Mouse (Mus musculus) layer of hippocampus, postnatal 25 days (tissue): ENCODE data around the gene Olfr618. TPM values are rescaled to one million over a fixed set of nuclear protein-coding genes. Genes with fewer than 3 reads are reported as not detected.
"Not testable (repeated sequence)": the region's sequence is repeated elsewhere in the genome, so short reads cannot be mapped to it uniquely, and the experiment has no call there.

ENCODE experiments used
- DNase-seq, 2 experiments: peaks; one replicate each; pipeline ENCODE4 v3.0.0; 2022; ENCODE audit warnings: mixed read lengths in 2 of 2, low spot score in 1 of 2; ENCODE audit errors: extremely low spot score in 1 of 2
- microRNA-seq, 2 experiments: library from miRNA; unstranded; fragments of <30 nt; microRNA quantifications; one replicate each; pipeline ENCODE4 v1.2.0; 2021
- total RNA-seq, 2 experiments: library from RNA; stranded (reverse); gene quantifications; 2 replicates each; pipeline ENCODE4 v1.2.3; 2021

Olfr618 gene
- total RNA-seq, result not detected

DNA sequence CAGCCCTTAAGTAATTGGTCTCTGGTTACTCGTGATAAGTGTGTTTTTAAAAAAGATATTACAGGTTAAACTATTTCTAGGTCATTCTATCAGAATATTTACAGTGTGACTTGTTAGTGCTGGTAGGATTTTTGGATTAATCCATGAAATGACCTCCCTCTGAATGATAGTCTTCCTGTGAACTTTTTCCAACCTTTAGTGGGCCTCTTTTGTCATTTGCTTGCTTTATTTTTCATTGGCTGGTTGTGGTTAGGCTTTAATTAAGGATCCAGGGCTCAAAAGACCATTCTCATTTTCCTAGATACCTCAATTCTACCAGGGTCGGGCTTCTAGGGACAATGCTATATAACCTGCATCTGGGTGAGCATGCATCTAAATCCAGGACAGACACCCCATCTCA, at the start of gene Olfr618:
Olfr618 (plus strand) TSS at position 301 of the 400 bp plus-strand sequence.
- DNase-seq, result no peak

DNA sequence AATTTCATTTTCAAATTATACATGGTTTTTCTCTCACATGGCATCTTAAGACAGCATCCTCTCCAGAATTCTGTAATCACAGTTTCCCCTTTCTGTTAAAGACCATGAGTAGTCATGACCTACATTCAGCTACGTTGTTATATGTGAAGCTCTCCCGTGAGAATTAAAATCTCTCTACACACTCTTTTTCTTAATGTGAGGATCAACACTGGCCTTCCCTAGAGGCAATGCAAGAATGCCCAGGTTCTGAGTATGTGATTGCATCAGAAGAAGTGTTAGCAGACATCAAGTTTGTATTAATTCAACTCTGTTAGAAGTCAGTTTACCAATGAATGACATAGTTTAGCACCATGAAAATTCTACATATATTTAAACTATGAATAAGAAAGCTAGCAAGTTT, 47.3 kb upstream of the Olfr618 start, which contains the start of gene Olfr612:
Olfr612 (minus strand) TSS at position 101 of the 400 bp plus-strand sequence.
- not testable (repeated sequence) for DNase-seq

DNA sequence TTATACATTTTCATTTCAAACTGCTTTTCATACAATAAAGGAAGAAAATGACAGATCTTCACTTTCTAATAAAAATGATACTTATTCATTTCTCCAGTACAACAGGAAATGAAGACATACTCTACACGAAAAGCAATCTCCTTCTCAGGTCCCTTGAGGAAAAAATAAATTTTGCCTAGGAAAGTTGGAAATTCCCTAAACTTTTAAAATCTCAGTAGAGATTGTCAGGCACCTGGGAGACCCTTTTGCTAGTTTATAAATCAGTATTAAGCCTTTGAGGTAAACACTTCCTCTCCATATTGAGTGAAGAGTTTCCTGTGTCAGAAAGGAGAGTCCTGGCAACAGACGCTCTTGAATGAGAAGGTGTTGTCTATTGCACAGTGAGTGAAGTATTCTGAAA, 42.1 kb upstream of the Olfr618 start, which contains the start of gene Olfr613:
Olfr613 (plus strand) TSS at position 301 of the 400 bp plus-strand sequence.
- no peak for DNase-seq

DNA sequence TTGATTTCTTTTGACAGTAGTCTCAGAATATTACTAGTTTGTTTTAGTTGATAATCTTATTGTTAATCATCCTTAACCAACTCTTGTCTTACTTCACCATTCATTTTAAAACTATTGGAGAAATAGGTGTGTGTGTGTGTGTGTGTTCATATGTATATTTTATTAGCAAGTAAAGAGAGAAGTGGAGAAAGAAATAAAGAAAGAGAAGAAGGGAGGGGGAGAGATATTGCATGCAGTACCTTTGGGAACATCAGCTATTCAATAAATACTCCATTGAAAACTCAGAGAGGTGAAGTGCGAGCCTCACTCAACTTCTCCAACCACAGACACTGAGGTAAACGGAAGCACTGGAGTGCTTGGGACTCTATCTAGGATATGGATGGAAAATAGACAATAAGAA, 34.1 kb upstream of the Olfr618 start, which contains the start of gene Olfr615:
Olfr615 (plus strand) TSS at position 301 of the 400 bp plus-strand sequence.
- no peak for DNase-seq

DNA sequence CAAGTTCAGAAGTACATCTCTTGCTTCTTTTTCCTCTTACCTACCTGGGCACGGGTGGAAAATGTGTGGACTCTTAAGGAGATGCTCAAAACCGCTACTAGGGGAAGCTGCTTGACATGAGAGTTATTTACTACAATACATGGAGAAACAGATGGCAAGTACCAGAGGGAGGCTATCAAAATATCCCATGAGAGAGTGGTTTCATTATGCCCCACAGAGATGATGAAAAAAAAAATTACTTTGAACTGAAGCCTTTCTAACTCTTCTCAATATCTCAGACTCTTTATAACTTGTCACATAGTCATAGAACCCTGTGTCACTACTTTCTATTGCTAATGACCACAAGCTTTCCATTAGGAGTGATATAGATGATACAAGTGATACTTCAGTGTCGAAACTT, 20.9 kb upstream of the Olfr618 start, which contains the start of gene Olfr616:
Olfr616 (minus strand) TSS at position 101 of the 400 bp plus-strand sequence.
- no peak for DNase-seq

DNA sequence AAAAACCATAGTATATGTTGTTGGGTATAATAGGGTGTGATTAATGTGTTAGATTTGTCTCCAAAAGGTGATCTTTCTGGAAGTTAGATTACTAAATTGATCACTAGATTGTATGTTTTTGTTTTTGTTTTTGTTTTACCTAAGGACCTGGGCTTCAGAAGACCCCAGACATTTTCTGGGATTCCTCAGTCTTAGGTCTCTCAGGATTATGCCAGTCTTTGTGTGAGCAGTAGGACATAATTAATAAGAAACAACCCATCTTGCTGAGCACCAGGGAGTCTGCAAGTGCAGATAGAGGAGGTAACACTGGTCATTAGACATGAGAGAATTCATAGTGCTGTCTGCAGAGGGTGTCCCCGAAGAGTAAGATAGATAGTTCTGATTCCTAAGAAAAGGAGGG, 17.1 kb upstream of the Olfr618 start, which contains the start of gene Olfr617:
Olfr617 (plus strand) TSS at position 301 of the 400 bp plus-strand sequence.
- DNase-seq, result no peak

DNA sequence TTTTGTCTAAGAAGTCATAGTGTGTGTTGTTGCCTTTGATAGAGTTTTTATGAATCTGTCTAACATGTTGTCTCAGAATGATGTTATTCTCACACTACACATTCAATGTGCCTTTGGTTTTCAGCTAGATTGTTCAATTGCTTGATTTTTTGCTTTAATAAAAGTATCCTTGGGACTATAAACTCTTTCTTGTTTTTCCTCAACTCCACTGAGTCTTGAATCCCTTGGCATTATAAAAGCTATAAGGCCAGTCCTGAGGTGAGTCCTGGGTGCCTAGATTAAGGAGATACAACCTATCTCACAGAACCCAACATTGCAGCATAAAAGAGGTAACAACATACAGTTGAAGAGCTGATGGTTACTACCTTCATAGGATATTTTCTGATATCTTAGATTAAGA, 10.4 kb downstream of the Olfr618 start, which contains the start of gene Olfr619:
Olfr619 (plus strand) TSS at position 301 of the 400 bp plus-strand sequence.
- DNase-seq, result no peak

DNA sequence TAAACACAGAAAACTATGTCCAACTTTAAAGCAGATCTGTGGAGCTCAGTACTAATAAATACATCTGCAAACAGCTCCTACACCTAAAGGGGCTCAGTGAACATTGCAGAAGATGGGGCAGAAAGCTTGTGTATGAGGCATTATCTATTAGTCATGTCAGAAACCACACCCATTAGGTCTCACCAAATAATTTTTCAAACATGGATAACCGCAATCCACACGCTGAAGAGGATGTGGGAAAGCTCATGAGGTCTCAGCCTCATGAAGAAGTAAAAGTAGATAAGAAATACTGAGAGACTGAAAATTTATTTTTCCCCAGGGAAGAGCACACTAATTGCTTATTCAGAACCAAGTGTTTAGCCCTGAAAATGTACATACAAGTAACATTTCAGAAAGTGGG, 17.5 kb downstream of the Olfr618 start:
- DNase-seq, result no peak

DNA sequence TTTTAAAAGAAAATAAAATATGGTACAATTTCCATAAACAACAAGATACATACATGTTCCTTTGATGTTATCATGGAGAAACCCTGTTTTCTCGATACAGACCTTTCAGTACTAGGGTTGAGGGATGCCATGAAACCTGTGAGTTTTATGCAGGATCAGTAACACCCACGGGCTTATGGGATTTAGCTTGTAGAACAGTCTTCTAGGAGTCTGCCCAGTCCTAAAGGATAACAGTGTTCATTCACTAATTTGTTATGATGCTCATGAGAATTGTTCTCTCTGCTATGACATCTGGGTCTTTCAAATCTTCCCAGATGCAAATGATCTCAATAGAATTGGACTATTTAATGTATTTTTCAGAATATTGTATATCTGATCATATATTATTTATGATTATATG, 22.5 kb downstream of the Olfr618 start, which contains the start of gene Olfr620:
Olfr620 (minus strand) TSS at position 101 of the 400 bp plus-strand sequence.
- DNase-seq, result no peak

DNA sequence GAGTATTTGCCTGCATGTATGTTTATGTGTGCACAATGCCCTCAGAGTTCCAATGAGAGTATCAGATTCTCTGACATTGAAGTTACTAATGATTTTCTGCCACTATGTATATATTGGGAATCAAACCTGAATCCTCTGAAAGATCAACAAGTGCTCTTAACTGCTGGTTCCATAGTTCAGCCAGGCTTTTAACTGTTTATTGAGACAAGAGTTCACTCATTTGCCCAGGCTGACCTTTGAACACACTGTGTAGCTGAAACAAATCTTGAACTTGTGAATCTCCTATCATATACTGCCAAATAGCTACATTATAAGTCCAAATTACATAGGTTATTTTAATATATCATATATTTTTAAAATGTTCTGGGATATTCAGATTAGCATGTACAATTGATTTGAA, 46.9 kb downstream of the Olfr618 start:
- DNase-seq, result no peak

DNA sequence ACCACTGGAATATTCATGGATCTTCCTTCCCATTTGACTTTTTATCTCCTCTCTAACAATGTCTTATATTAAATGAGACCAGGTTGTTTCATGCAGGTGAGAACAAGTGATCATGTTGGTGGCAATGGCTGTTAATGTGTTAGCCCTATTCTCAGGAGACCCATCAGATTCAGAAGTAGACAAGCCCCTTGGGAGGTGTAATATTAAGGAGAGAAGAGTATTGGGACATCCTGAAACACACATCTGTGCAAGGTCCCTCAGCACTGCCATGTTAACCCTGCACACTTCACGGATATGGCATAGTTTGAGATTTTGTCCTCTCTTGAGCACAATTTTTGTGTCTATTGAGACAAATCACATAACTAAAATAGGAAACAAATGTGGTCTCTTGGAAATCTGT, 52.7 kb downstream of the Olfr618 start, which contains the start of gene Olfr622:
Olfr622 (minus strand) TSS at position 101 of the 400 bp plus-strand sequence.
- DNase-seq, result no peak

DNA sequence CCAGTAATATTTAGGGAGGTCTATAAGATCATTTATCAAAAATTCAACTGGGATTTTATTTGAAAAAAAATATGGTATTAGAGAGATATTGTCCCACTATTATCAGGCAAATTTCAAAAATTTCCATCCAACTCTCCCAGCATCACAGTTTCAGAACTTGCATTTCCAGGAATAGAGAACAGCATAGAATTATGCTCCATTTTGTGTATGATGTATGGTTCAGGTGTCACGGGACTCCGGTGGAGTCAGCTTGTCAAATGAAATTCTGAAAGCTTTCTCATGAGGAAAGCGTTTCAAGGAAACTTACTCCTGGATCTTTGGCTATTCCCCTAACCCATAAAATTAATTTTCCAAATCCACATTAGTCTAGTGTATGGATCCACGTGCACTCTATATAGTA, 54.2 kb downstream of the Olfr618 start:
- no peak for DNase-seq

Small RNAs within 50 kb of the gene (microRNA-seq; reads per million reads assigned to microRNA genes)
- gene Gm26506, result 0 reads per million in 2 experiments

Other genes with a start within 250 kb of the Olfr618 start
- not detected for gene Olfr600, start 240.4 kb upstream of the Olfr618 start, total RNA-seq
- gene Olfr601, start 227.4 kb upstream of the Olfr618 start, total RNA-seq, result not detected
- not detected for gene Olfr603, start 203.9 kb upstream of the Olfr618 start, total RNA-seq
- gene Usp17lc, start 175.0 kb upstream of the Olfr618 start, total RNA-seq, result not detected
- gene Olfr605, start 144.7 kb upstream of the Olfr618 start, total RNA-seq, result not detected
- not detected for gene Olfr606, start 141.1 kb upstream of the Olfr618 start, total RNA-seq
- gene Olfr607, start 126.0 kb upstream of the Olfr618 start, total RNA-seq, result not detected
- not detected for gene Olfr608, start 120.2 kb upstream of the Olfr618 start, total RNA-seq
- not detected for gene Olfr609, start 92.0 kb upstream of the Olfr618 start, total RNA-seq
- gene Olfr610, start 78.0 kb upstream of the Olfr618 start, total RNA-seq, result not detected
- gene Olfr611, start 69.3 kb upstream of the Olfr618 start, total RNA-seq, result not detected
- not detected for gene Olfr612, start 47.4 kb upstream of the Olfr618 start, total RNA-seq
- not detected for gene Olfr613, start 42.0 kb upstream of the Olfr618 start, total RNA-seq
- gene Olfr615, start 34.0 kb upstream of the Olfr618 start, total RNA-seq, result not detected
- gene Olfr616, start 21.0 kb upstream of the Olfr618 start, total RNA-seq, result not detected
- not detected for gene Olfr617, start 17.0 kb upstream of the Olfr618 start, total RNA-seq
- not detected for gene Olfr619, start 10.5 kb downstream of the Olfr618 start, total RNA-seq
- not detected for gene Olfr620, start 22.4 kb downstream of the Olfr618 start, total RNA-seq
- gene Olfr622, start 52.6 kb downstream of the Olfr618 start, total RNA-seq, result not detected
- gene Olfr623, start 73.6 kb downstream of the Olfr618 start, total RNA-seq, result not detected
- under 1 TPM in 1 of 2 experiments, not detected in 1; 0.05 TPM for gene Olfr624, start 81.1 kb downstream of the Olfr618 start, total RNA-seq
- gene Olfr625-ps1, start 92.6 kb downstream of the Olfr618 start, total RNA-seq, result not detected
- not detected for gene Olfr243, start 124.6 kb downstream of the Olfr618 start, total RNA-seq
- not detected for gene Olfr628, start 140.3 kb downstream of the Olfr618 start, total RNA-seq
- not detected for gene Olfr629, start 154.8 kb downstream of the Olfr618 start, total RNA-seq
- not detected for gene Olfr630, start 167.2 kb downstream of the Olfr618 start, total RNA-seq
- not detected for gene Olfr69, start 181.5 kb downstream of the Olfr618 start, total RNA-seq
- not detected for gene Olfr68, start 189.6 kb downstream of the Olfr618 start, total RNA-seq
- gene Olfr67, start 201.7 kb downstream of the Olfr618 start, total RNA-seq, result not detected
- 10 to 100 TPM; 73.9 to 75.8 TPM for gene Hbb-bt, start 223.9 kb downstream of the Olfr618 start, total RNA-seq
- 100 to 1,000 TPM; 561 to 593 TPM for gene Hbb-bs, start 238.0 kb downstream of the Olfr618 start, total RNA-seq